Mouse (Mus musculus) embryonic facial prominence, embryonic 14.5 days (tissue): ENCODE data around the gene Fam193a. TPM values are rescaled to one million over a fixed set of nuclear protein-coding genes. Genes with fewer than 3 reads are reported as not detected.

Experiments
- ATAC-seq: fragments of 200-750 bp; cut with Nextera tagmentation; 2 replicates; pipeline ENCODE4 v1.8.0; 2017; ENCODE audit warnings: low read depth, moderate number of reproducible peaks, moderate TSS enrichment
- DNase-seq: peaks from one replicate; pipeline ENCODE4 v3.0.0-alpha.2; 2015; ENCODE audit warnings: low spot score
- H3K27ac ChIP-seq: fragments of 300-500 bp; sonication (generic); replicated peaks from 2 replicates; pipeline ENCODE4 v1.5.1; 2014; ENCODE audit warnings: low read depth, mild to moderate bottlenecking, low read length, moderate library complexity
- H3K27me3 ChIP-seq: fragments of 300-500 bp; sonication (generic); replicated peaks from 2 replicates; pipeline ENCODE4 v1.6.1; 2014; ENCODE audit warnings: low read length; ENCODE audit not compliant: control insufficient read depth, insufficient read depth
- H3K36me3 ChIP-seq: fragments of 300-500 bp; sonication (generic); 2 replicates; pipeline ENCODE4 v1.6.1; 2014; ENCODE audit warnings: low read length, mixed read lengths; ENCODE audit not compliant: control insufficient read depth, insufficient read depth
- H3K4me1 ChIP-seq: fragments of 300-500 bp; sonication (generic); 2 replicates; pipeline ENCODE4 v1.6.1; 2014; ENCODE audit warnings: antibody characterized with exemption, low read length; ENCODE audit not compliant: control insufficient read depth, insufficient read depth
- H3K4me2 ChIP-seq: fragments of 300-500 bp; sonication (generic); 2 replicates; pipeline ENCODE4 v1.6.1; 2014; ENCODE audit warnings: low read depth, mild to moderate bottlenecking, low read length, moderate library complexity, mixed read lengths
- H3K4me3 ChIP-seq: fragments of 300-500 bp; sonication (generic); 2 replicates; pipeline ENCODE4 v1.5.1; 2014; ENCODE audit warnings: low read depth, mild to moderate bottlenecking, low read length
- H3K9ac ChIP-seq: fragments of 300-500 bp; sonication (generic); 2 replicates; pipeline ENCODE4 v1.6.1; 2014; ENCODE audit warnings: low read depth, mild to moderate bottlenecking, low read length, moderate library complexity, mixed read lengths
- H3K9me3 ChIP-seq: fragments of 300-500 bp; sonication (generic); 2 replicates; pipeline ENCODE4 v1.6.1; 2016; ENCODE audit warnings: low read length; ENCODE audit not compliant: control insufficient read depth
- WGBS: fragments of 180-500 bp; shearing (Covaris S2); extraction: QIAGEN DNeasy Blood & Tissue Kit; methylation state at CpG from one replicate; pipeline ENCODE4 v1.1.7; 2014; 5-methylcytosine and 5-hydroxymethylcytosine counted together
- polyA plus RNA-seq: library from polyadenylated mRNA; unstranded; fragments of >200 nt; fragmentation: Nextera tagmentation; extraction: Ambion mirVana; gene quantifications from 2 replicates; pipeline ENCODE4 v1.2.1, GENCODE M21; 2014

Fam193a gene
- polyA plus RNA-seq, 1 experiment from 2014 or later: 15.2 TPM

GRCm38 (mm10) chr5:34395850-34396540, 26.3 kb downstream of the Fam193a start:
- ATAC-seq (no peak), DNase-seq (no peak)
- Histone ChIP-seq H3K9me3 (no peaks in the 10 kb centered on the region), H3K36me3 (no peaks in the 10 kb centered on the region), H3K27ac (no peak overlapping the region), H3K9ac (no peak overlapping the region), H3K4me1 (no peaks in the 10 kb centered on the region), H3K4me2 (no peak overlapping the region), H3K4me3 (no peak overlapping the region), H3K27me3 (no peaks in the 10 kb centered on the region)
- 81% methylated on average over 2 of the region's 2 CpGs for WGBS

DNA sequence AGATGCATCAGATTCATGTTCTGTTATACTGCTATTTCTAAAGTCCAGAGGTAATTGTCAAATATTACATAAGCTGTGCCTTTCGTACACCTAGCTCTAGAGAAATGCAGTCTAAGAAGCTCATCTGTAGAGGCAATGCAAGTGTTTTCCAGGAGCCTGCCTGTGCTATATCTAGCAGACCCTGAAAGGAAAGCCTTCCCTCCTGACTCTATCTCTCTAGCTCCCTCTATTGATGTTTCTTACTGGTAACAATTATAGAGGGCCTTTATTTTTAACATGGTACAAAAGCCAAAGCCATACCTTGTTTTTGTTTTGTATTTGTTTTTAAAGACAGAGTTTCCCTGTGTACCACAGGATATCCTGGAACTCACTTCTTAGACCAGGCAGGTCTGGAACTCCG, 28.1 kb downstream of the Fam193a start:
- H3K27me3 ChIP-seq: no peaks in the 10 kb centered on the region
- no peaks in the 10 kb centered on the region for H3K9me3 ChIP-seq
- H3K9ac ChIP-seq: no peak overlapping the region
- ATAC-seq: no peak
- H3K4me2 ChIP-seq: no peak overlapping the region
- H3K4me1 ChIP-seq: no peaks in the 10 kb centered on the region
- H3K27ac ChIP-seq: no peak overlapping the region
- DNase-seq: no peak
- no peak overlapping the region for H3K4me3 ChIP-seq
- H3K36me3 ChIP-seq: no peaks in the 10 kb centered on the region
- 100% methylated on average over 2 of the region's 2 CpGs for WGBS

- H3K4me3 ChIP-seq: no peak overlapping the region
- no peak overlapping the region for H3K4me2 ChIP-seq
- H3K27ac ChIP-seq: no peak overlapping the region
- DNase-seq (no peak), ATAC-seq (no peak)
- no peaks in the 10 kb centered on the region for H3K9me3 ChIP-seq
- WGBS: 73% methylated on average over 1 of the region's 1 CpGs
- H3K4me1 ChIP-seq: no peaks in the 10 kb centered on the region
- H3K9ac ChIP-seq: no peak overlapping the region
- no peaks in the 10 kb centered on the region for H3K27me3 ChIP-seq
- no peaks in the 10 kb centered on the region for H3K36me3 ChIP-seq
Measured at GRCm38 (mm10) chr5:34398326-34398725, 28.6 kb downstream of the Fam193a start.

DNA sequence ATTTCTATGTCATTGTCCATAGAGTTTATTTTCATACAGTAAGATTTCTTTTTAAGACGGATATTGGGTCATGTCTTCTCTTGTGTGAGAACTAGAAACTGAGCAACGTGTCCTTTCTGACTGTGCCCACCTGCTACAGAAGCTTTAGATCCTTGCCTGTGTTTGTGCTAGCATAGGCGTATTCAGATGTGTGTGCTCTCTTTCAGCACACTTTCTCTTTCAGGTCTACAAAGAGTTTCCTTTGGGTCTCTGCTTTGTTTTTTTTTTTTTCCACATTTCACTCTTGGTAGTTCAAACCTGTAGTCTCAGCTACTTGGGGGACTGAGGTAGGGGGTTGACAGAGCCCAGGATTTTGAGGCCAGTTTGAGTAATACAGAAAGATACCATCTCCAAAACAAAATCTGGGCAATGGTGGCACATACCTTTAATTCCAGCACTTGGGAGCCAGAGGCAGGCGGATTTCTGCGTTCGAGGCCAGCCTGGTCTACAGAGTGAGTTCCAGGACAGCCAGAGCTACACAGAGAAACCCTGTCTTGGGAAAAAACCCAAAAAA, 37.7 kb downstream of the Fam193a start:
- no peak for DNase-seq
- Histone ChIP-seq H3K27ac (no peak overlapping the region), H3K9me3 (no peaks in the 10 kb centered on the region), H3K36me3 (0 out of 2 replicates have a peak, but pooled peaks cover 16% of the 10 kb centered on the region), H3K4me1 (no peaks in the 10 kb centered on the region), H3K27me3 (no peaks in the 10 kb centered on the region), H3K4me2 (no peak overlapping the region), H3K9ac (no peak overlapping the region), H3K4me3 (no peak overlapping the region)
- no peak for ATAC-seq
- 86% methylated on average over 6 of the region's 6 CpGs for WGBS

GRCm38 (mm10) chr5:34409002-34409401, 39.3 kb downstream of the Fam193a start:
- Histone ChIP-seq H3K4me1 (no peaks in the 10 kb centered on the region; the same call in 1 of the 2 replicates), H3K9me3 (no peaks in the 10 kb centered on the region), H3K36me3 (peaks cover 24% of the 10 kb centered on the region; the same call in 1 of the 2 replicates), H3K4me2 (no peak overlapping the region), H3K27ac (no peak overlapping the region), H3K9ac (no peak overlapping the region), H3K4me3 (no peak overlapping the region), H3K27me3 (no peaks in the 10 kb centered on the region)
- DNase-seq (no peak), ATAC-seq (no peak)
- 83% methylated on average over 1 of the region's 1 CpGs for WGBS

DNA sequence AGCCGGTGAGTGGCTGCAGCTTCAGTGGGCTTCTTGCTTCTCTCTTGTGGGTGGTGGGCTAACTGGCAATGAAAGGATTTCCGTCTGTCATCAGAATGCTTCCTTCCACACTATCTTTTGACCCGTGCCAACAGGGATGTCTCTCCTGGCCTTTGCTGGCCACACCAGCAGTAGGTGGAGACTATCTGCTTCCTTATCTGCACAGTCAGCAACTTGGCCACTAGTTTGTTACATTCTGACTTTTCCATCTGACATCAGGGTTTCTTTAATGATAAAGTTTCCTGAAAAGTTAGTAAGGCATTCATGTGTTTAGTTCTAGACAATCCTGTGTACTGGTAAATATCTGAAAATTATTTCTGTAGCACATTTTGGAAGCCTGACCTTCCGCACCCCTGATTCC, 41.1 kb downstream of the Fam193a start:
- DNase-seq (no peak), ATAC-seq (no peak)
- Histone ChIP-seq H3K9me3 (no peaks in the 10 kb centered on the region), H3K9ac (no peak overlapping the region), H3K4me2 (no peak overlapping the region), H3K27ac (no peak overlapping the region), H3K36me3 (peaks cover 28% of the 10 kb centered on the region; the same call in 1 of the 2 replicates), H3K4me1 (peaks cover 3% of the 10 kb centered on the region; the same call in 1 of the 2 replicates), H3K27me3 (no peaks in the 10 kb centered on the region), H3K4me3 (no peak overlapping the region)
- WGBS: 84% methylated on average over 4 of the region's 4 CpGs

GRCm38 (mm10) chr5:34413921-34414320, 44.2 kb downstream of the Fam193a start:
- ATAC-seq (no peak), DNase-seq (peak; percentile 20)
- Histone ChIP-seq H3K4me2 (no peak overlapping the region), H3K4me1 (peaks cover 3% of the 10 kb centered on the region; the same call in 1 of the 2 replicates), H3K27me3 (no peaks in the 10 kb centered on the region), H3K9me3 (no peaks in the 10 kb centered on the region), H3K36me3 (peaks cover 31% of the 10 kb centered on the region; the same call in 1 of the 2 replicates), H3K9ac (no peak overlapping the region), H3K27ac (no peak overlapping the region), H3K4me3 (no peak overlapping the region)
- 76% methylated on average over 2 of the region's 2 CpGs for WGBS

DNA sequence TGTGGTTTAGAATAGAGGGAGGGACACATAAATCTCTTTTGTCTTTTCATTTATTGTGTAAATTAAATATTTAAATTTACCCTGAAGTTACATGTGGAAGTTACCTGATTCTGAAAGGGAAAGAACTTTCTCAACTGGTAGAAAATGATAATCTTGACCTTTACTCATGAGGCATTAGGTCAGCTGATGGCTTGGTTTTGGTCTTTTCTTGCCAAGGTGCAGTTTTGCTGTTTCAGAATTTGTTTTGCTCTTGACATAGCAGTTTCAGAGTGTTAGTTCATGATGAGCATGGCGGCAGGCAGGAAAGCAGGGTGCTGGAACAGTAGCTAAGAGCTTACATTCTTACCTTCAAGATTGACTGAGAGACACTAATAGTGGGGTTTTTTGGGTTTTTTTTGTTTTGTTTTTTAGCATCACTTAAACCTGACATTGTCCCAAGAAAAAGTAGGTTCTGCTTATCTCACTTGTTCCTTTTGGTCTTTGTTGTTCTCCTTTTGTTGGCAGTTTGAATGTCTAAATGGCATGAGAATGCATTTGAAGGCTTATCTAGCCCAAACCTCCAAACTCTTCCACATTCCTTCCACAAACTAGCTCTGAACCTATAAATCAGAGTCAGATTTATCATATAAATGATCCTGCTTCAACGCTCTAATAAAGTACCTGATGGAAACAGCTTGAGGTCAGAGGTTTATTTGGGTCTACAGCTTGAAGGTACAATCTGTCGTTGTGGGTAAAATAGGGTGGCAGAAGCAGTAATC, 47.7 kb downstream of the Fam193a start:
- Histone ChIP-seq H3K4me2 (no peak overlapping the region), H3K9ac (no peak overlapping the region), H3K4me3 (no peak overlapping the region), H3K9me3 (no peaks in the 10 kb centered on the region), H3K27me3 (no peaks in the 10 kb centered on the region), H3K4me1 (peaks cover 3% of the 10 kb centered on the region; the same call in 1 of the 2 replicates), H3K27ac (no peak overlapping the region), H3K36me3 (peaks cover 48% of the 10 kb centered on the region)
- DNase-seq (no peak), ATAC-seq (no peak)
- WGBS: 91% methylated on average over 3 of the region's 3 CpGs
